Mouse (Mus musculus) liver (tissue): ENCODE results near the gene Btrc.
"Not testable (repeated sequence)": the region's sequence is repeated elsewhere in the genome, so short reads cannot be mapped to it uniquely, and the experiment has no call there.

Source experiments
- DNase-seq: peaks from one replicate; pipeline ENCODE4 v3.0.0-alpha.2; 2020; ENCODE audit warnings: mixed read lengths

The Btrc gene

DNA sequence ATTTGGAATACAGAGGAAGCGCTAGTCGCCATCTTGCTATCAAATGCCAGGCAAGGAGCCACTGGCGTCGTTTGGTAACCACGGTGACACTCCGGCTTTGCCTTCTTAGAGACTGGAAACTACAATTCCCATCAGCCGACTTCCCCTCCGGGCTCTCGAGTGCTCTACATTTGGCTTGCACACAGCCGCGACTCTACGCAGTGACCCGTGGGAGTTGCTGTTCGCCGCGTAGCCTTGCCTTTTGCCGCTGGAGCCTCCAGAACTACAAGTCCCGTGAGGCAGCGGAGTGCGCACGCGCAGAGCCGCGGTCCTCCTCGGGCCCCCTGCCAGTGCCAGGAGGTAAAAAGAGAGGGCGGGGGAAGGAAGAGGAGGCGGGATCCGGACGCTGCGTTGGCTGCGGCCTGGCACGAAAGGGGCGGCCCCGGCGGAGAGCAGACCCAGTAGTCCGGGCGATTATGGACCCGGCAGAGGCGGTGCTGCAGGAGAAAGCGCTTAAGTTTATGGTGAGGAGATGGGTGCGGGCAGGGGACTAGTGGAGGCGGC lies at the start of gene Btrc:
Btrc (plus strand) TSS at position 351 of the 543 bp plus-strand sequence.
- DNase-seq, result peak; percentile 100

DNA sequence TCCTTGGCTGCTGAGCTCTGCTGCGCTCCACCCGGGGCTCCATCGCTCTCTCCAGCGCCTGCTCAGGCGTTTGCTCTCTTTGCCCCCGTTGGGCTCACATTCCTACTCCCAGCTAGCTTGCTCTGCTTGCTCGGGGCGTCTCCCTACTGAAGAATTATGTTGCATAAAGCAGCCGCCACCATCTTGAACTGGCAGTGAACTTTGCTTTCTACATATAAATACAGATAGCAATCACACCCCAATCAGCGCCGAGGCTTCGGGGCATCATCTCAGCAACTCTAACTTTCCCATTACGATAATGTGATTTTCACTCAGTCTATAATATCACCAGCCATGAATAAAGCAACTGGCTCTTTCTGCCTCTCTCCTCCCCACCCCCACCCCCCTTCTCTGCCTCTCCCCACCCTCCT lies 46.1 kb upstream of the Btrc start:
- no peak for DNase-seq

DNA sequence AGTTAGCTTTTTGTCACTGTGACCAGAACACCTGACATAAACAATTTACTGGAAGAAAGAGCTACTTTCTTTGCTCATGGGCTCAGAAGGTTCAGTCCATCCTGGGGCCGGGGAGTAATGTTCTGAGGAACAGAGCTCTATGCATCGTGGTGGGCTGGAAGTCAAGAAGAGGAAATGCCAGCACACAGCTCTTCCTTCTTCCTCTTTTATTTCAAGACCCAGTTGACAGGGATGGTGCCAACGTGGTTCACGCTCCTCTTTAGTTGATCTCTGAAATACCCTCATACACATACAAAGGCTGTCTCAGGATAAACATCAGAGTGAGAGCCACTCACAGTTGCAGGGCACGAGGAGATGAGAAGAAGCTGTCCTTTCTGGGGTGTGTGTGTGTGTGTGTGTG lies 42.5 kb upstream of the Btrc start:
- no peak for DNase-seq

DNA sequence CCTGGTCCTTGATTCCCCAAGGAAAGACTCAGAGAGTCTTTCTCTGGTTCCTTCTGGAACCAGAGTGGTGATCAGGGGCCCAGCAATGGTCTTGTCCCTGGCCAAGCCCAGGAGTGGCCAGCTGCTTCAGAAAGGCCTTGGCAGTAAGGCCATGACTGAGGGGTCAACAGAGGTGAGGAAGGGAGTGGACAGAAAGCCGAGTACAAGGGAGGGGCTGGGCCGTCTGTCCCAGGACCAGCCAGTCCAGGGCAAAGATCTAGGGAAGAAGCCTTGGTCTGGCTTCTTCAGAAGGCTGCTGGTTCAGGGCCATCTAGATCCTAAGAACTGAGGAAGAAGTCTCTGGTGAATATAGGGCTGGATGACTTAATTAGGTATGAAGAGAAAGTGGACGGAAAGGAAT lies 34.5 kb upstream of the Btrc start:
- no peak for DNase-seq

DNA sequence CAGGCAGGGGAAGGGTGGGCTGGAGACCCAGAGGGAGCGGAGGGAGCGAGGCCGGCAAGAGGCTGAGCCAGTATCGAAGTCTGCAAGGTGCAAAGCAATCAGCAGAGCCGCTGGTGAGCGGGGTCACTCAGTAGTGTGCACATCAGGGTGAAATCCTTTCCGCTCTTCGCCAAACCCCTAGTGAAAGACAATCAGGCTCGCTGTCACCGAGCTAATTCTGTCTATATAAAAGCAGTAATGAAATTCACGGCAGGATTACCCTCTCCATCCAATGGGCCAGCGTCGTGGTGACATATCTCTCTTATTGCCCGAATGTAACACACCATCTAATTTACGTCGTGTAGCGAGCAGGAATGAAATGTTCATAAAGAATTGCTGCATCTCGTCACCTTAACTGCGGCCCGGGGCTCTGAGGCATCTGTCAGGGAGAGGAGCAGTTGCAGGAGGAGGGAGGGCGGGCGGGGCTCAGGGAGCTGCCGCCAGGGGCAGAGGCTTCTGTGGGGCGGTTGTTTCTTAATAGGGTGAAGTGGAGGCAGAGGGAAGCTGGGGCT lies 33.7 kb upstream of the Btrc start:
- no peak for DNase-seq

DNA sequence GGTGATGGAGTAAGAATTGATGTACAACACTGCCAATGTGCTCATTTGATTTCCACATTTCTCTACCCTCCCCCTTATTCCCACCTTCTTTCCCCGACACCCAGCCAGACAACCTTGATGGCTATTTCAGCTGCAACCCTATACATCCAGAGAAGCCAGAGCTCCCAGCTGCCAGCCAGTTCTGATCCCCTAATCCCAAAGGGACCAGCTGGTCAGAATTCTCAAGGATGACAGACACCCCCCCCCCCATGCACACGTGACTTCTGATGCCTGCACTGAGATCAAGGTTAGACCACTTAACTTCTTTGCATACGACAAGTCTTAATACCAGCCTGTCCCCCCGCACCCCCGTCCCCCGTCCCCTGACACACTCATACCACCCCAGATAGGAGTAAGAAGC lies 26.8 kb upstream of the Btrc start:
- DNase-seq, result no peak

DNA sequence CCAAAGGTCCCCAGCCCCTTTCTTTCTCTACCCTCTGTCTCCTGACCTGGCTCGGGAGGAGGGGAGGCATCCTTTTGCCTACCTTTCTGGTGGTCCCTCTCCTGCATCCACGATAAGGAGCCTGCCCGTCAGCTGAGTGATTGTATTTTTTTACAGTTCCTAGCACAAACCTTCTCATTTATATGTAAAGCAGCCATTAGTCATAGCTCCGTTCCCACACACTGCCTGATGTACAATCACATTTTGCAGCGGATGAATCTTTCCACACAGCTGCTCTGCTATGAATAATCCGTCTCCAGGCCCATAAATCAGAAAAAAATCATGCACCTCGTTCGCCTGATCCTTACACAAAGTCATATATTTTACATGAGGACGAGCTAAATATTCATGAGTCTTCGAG lies 25.4 kb upstream of the Btrc start:
- no peak for DNase-seq

DNA sequence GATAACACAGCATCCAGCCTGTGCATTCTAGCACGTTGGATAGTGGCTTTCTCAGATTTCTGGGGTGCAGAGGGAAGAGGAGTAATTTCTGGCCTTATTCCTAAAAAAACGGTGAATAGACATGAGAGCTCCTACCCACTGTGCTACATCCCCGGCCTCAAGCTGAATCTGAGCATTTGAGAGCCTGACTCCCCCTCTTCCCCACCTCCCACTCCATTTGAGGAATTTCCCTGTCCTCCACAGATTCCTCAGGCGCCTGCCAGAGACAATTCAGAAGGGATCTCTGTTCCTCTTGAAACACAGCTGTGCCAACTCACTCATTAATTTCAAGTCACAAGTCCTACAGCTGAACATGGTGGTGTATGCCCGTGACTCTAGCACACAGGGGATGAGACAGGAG lies 19.6 kb upstream of the Btrc start:
- DNase-seq, result no peak

DNA sequence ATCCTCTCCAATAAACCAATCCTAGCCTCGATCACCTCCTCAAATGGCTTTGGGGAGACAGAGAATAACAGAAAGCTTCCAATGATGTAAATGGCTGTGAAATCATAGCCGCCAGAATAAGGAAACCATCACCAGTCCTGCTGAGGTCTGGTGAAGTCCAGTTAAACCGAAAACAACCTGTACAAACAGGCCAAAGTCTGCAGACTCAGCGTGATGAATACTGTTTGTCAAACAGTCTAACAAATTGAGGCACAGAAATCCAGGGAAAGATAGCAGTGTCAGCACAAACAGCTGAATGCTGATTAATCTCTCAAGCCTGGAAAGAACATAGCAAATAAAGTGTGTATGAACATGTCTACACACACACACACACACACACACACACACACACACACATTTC lies 15.3 kb upstream of the Btrc start:
- no peak for DNase-seq

DNA sequence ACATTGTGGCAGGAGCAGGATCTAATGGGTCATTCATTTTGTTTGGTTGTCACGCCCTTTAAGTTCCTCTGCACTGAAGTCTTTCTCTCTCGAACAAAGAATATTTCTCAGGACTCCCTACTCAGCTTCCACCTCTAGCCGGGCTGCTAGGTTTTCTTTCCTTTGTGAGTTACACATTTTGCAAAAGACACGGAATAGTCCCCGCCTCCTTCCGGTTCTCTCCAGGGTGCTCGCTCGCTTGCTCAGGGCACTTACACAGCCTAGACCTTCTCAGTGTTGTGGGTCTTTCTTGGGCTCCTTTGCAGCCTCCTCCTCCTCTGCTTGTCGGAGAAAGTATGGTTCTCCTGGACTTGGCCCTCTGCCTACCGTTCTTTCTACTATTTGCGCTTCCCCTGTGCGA lies 13.1 kb upstream of the Btrc start:
- no peak for DNase-seq

DNA sequence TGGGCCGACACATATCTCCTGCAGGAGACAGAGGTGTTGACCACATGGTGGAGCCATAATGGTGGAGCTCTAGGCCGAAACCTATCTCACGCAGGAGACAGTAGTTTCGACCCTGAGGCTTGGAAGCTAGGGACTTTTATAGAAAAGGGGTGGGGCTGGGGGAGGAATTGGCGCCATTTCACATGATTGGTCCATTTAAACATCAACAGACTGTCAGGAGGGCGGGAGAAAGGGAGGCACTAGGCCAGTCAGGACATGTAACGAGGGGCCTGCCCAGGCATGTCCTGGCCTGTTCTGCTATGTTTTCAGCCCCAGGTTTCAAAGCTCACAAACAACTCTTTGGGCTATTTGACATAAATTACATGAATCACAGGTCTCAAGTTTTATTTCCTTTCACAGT lies 10.8 kb upstream of the Btrc start:
- not testable (repeated sequence) for DNase-seq

DNA sequence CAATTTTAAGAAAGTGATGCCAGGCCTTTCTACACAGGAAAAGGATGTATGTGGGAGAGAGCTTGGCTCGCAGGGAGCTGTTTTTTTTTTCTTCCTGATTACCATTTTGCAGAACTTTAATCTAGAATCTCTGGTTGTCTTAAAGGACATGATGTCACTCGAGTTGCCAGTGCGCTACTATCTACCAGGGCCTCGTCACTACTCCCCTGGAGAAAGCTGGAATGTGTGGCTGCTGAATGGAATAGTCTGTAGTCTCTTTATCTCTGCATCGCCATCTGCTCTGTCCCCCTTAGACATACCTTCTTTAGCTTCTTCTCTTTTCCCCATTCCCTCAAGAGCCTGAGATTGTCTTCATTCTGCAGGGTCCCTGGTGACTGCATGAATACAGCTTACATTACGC lies 7.9 kb upstream of the Btrc start:
- DNase-seq, result no peak

DNA sequence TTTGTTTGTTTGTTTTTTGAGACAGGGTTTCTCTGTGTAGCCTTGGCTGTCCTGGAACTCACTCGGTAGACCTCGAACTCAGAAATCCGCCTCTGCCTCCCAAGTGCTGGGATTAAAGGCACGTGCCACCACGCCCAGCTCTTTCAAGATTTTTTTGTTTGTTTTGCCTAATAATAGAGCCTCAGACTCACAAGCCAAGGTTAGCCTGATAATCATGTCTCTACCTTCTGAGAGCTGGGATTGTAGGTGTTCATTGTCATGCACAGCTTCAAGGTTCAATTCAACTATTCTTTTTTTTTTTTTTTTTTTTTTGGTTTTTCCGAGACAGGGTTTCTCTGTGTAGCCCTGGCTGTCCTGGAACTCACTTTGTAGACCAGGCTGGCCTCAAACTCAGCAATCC lies 6.7 kb upstream of the Btrc start:
- DNase-seq, result not testable (repeated sequence)

DNA sequence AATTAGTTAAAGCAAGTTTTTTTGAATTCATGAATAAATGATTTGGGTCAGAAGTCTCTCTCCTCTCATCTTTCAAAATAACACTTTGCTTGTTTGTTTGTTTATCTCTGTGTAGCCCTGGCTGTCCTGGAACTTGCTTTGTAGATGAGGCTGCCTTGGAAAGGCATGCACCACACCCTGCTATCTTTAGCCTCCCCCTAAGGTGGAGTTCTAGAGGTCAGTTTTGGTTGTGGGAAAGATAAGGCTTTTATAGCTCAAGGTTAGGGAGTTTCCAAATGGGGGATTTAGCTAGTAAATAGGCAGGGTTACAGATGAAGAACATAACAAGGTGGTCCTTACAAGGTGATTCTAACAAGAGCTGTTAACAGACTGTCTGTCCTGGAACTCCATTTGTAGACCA lies 3.0 kb upstream of the Btrc start:
- peak; percentile 60 for DNase-seq

DNA sequence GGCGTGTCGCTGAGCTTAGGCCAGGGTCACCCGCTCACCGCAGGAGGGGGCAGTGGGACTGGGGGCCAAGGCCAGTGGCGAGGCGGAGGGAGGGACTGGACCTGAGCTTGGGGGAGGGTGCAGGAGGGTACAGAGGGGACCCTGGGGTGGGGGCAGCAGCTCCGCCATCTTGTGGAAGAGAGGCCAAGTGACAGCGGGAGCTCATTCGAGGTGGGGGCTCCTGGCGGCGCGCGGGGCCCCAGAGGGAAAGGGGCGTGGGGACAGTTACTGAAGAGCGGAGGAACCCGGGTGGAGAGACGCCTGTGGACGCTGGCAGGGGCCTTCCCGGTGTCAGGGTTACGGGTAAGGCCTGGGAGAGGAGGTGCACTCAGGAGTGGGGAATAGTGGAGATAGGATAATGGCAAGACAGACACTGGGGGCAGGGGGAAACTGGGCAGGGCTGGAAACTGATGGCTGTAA lies 428 bp downstream of the Btrc start:
- no peak for DNase-seq

DNA sequence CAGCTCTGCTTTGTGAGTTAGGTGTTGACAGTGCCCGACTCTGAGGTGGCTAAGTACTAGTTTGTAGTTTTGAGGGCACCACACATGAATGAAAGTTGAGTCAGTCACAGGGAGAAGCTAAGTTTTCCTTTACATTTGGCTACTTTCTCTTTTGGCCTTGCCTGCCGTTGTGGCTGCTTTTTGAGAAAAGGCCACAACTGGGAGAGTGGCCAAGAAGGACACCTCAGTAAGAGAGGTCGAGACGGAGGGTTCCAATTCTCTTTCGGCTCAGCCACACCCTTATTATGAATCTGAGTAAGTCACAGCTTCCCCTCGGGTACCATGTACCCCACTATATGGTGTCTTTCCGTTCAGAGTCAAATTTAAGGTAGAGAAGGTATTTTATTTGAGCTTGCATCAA lies 3.1 kb downstream of the Btrc start:
- no peak for DNase-seq

DNA sequence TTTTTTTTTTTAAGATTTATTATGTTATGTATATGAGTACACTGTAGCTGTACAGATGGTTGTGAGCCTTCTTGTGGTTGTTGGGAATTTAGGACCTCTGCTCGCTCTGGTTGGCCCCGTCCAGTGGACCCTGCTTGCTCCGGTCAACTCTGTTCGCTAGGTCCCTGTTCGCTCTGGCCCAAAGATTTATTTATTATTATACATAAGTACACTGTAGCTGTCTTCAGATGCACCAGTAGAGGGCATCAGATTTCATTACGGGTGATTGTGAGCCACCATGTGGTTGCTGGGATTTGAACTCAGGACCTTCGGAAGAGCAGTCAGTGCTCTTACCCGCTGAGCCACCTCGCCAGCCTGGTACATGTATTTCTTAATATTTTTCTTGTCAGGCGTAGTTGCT lies 21.3 kb downstream of the Btrc start:
- DNase-seq, result not testable (repeated sequence)

DNA sequence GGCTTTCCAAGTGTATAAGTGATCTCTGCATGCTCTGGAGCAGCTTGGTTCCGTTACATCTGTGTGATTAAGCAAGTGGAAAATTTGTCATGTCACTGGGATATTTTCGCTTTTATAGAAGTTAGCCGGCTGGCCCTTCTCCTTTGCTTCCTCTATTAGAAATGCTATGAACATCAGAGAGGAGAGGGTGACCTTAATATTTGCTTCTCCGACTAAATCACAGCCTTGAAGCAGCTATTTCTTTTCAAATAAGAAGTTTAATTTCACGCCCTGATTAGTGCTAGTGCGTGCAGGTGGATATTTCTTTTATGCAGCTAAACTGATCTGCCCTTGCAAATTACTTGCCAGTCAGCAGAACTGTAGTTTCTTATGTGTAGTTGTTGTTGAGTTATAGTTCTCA lies 25.0 kb downstream of the Btrc start:
- no peak for DNase-seq

DNA sequence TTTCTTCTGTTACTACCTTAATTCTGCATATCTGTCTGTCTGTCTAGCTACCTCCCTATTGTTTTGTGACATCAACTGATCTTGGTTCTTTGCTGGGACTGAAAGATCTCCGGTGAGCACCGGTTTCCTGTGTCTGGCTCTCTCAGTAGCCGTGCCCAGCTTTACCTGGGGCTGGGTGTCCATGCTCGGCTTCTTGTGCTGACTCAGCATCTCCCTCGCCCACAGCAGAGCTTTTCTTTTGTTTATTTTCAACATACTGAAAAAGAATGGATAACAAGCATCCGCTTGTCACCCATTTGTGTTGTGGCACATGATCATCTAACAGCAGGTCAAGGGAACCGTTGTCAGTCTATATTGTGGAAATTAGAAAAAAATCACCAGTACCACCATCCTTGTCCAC lies 30.5 kb downstream of the Btrc start:
- DNase-seq, result no peak

DNA sequence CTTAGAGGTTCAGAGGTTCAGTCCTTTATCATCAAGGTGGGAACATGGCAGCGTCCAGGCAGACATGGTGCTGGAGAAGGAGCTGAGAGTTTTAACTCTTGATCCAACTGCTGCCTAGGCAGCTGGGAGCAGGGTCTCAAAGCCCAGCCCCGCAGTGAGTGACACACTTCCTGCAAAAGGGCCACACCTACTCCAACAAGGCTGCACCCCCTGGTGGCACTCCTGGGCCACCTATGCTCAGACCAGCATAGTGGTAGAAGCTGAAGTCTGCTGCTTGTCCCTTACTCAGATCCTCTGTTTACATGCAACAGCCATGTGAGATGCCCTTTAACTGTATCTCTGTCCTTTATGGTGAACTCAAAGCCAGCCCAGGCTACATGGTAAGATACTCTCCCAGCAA lies 47.5 kb downstream of the Btrc start:
- peak; percentile 20 for DNase-seq

DNA sequence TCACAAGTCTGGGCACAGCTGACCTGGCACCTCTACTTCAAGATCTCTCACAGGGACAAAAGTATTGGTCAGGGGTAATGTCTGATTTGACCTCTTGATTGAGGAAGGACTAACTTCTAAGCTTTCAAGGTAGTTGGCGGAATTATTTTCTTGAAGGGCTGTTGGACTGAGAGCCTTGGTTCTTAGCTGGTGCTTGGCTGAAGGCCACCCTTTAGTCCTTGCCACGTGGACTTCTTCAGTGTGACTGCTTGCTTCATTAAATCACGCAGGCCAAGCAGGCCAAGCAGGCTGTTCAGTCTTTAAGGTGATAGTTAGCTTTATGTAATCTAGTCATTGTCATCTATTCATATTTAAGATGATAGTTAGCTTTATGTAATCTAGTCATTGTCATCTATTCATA lies 49.2 kb downstream of the Btrc start:
- no peak for DNase-seq

DNA sequence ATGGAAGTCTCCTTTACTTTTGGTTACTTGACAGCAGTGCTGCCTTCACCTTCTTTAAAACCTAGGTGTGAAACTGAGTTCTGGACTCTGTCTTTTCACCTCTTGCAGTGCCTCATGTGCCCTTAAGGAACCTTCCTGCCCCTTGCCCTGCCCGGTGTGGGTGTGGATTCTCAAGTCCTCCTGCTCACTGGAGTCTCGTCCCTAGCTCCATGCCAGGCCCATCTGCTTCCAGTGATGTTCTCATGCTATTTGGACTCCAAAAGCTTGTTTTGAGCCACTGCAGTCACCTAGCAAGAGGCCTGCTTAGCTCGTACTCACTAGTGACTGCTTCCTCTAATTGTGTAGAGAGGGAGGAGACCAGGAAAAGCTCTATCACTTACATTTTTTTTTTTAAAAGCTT lies 50.4 kb downstream of the Btrc start:
- no peak for DNase-seq

DNA sequence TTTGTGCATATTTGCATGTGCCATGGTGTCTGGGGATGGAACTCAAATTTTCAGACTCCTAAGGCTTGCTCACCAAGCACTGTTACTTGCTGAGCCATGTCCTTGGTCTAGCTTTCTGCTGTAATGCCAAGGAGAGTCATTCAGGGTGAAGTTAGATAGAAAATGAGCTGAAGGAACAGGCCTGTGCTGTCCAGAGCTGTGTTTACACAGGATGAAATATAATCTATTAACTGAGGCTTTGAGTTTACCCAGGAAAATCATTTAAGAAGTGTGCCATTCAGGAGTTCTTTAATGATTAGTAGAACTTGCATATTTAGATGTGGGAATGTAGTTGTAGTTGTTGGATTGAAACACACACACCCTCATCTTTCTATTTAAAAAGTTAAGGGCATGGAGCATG lies 54.1 kb downstream of the Btrc start:
- DNase-seq, result no peak

DNA sequence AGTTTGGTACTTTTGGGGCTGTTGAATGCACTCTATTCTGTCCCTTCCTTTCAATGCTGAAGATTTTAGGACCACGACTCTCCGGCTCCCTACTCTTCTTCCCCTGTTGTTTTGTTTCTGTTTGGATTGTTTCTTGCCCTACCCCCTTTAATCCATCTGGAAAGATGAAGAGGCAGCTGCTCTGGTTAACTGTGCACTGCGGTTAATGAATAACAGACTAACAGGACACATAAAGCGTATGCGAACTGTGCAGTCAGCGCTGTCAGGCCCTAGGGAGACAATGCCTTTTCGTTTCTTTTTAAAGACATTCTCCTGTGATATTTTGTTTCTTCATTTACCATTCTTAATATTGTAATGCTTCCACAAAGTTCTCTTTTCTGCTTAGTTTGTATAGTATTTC lies 58.7 kb downstream of the Btrc start:
- DNase-seq, result no peak

DNA sequence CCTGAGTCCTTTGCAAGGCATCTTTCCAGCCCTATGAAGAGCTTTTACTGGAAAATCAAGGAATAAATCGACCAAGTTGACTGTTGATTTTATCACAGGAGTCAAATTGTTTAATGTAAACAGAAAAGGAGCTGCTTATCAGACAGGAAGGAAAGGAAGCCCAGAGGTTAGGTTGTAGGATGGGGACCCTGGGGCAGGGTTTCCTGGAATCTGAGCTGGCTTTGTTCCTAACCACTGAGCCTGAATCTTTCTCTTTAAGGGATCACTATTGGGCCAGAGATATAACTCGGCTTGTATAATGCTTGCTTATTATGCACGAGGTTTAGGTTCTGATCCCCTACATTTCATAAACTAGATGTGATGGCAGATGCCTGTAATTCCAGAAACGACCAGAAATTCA lies 64.6 kb downstream of the Btrc start:
- no peak for DNase-seq
